Mouse (Mus musculus) ES-Bruce4 (cell line): ENCODE measurements around the gene Irs3.

ENCODE experiments used
- CTCF ChIP-seq: IDR thresholded peaks from one replicate; pipeline ENCODE4 v1.8.1; 2011; ENCODE audit warnings: low read depth, low read length
- EP300 ChIP-seq: IDR thresholded peaks from 2 replicates; pipeline ENCODE4 v1.6.1; 2011; ENCODE audit warnings: low read depth, low read length; ENCODE audit not compliant: insufficient read depth
- POLR2A ChIP-seq: IDR thresholded peaks from one replicate; pipeline ENCODE4 v1.8.1; 2011; ENCODE audit warnings: low read length; ENCODE audit not compliant: insufficient read depth

DNA sequence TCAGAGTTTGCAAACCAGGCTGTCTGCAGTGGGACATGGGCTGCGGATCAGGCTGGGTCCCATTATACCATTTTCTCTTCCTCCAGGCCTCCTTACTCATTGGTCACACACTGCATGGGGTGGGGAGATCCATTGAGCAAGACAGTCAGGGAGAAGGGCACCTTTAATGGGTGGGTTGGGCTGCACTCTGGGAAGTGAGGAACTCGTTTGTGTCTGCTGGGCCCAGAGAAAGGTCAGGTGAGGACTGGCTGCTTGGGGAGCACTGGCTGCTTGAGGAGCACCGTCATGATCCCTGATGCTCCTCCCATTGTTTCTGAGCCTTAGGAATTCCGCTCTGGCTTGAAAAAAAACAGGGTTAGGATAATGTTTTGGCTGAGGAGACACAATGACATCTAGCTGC, 2.6 kb downstream of the Irs3 start:
- TF ChIP-seq EP300 = no peak
- TF ChIP-seq POLR2A = no peak
- TF ChIP-seq CTCF = no peak
